Mouse (Mus musculus): ENCODE results near the gene Hydin. TPM values are rescaled to one million over a fixed set of nuclear protein-coding genes. Genes with fewer than 3 reads are reported as not detected.

Hydin gene
- total and polyA plus RNA-seq, 3 experiments = 9.5 to 17.3 (median 9.8) TPM

GRCm38 (mm10) chr8:110619208-110619574 lies 352.4 kb downstream of the Hydin start (continued):
- TF ChIP-seq E2F4 (IDR thresholded peaks at IDR 0.05; ENCODE audit: insufficient replicate concordance, low read depth, low read length) (no peak), KAT2A (IDR thresholded peaks at IDR 0.05; ENCODE audit: insufficient replicate concordance, low read length) (no peak), JUN (IDR thresholded peaks at IDR 0.05; ENCODE audit: insufficient read depth, low read depth, low read length) (no peak), TBP (conservative IDR thresholded peaks at IDR 0.05; ENCODE audit: low read depth, low read length) (peak; percentile 49; the same call in 1 of the 2 replicates), MYC (IDR thresholded peaks at IDR 0.05; ENCODE audit: low read depth, low read length) (peak; percentile 94), ZC3H11A (IDR thresholded peaks at IDR 0.05; ENCODE audit: low read depth, low read length) (no peak), SMC3 (IDR thresholded peaks at IDR 0.05; ENCODE audit: low read depth, low read length) (no peak), ZMIZ1 (IDR thresholded peaks at IDR 0.05; ENCODE audit: low read depth, low read length) (no peak), ZNF384 (IDR thresholded peaks at IDR 0.05; ENCODE audit: low read depth, low read length) (no peak), UBTF (IDR thresholded peaks at IDR 0.05; ENCODE audit: low read depth, low read length) (no peak), GABPA (IDR thresholded peaks at IDR 0.05; ENCODE audit: insufficient replicate concordance, low read depth, low read length) (no peak), SIN3A (IDR thresholded peaks at IDR 0.05; ENCODE audit: low read length) (peak; percentile 15; the same call in 1 of the 2 replicates), CHD2 (IDR thresholded peaks at IDR 0.05; ENCODE audit: low read length) (no peak), CTCF (conservative IDR thresholded peaks at IDR 0.05 in 1 of 2, IDR thresholded peaks at IDR 0.05 in 1 of 2; ENCODE audit: low read depth in 2 of 2, low read length in 2 of 2) (no peak), PAX5 (IDR thresholded peaks at IDR 0.05; ENCODE audit: low read length) (no peak), POLR2AphosphoS2 (IDR thresholded peaks at IDR 0.05; ENCODE audit: low read depth, low read length) (no peak), ETS1 (conservative IDR thresholded peaks at IDR 0.05; ENCODE audit: low read depth, low read length) (no peak), MXI1 (IDR thresholded peaks at IDR 0.05; ENCODE audit: low read depth, low read length) (peak; percentile 78)

GRCm38 (mm10) chr8:110619919-110620318 lies 353.1 kb downstream of the Hydin start:
- peak overlapping the region; percentile 71 to 81 (median 77) for H3K4me3 ChIP-seq (replicated peaks in 1 of 3; ENCODE audit: low read depth in 2 of 3, low read length in 2 of 3, poor library complexity in 1 of 3)
- H3K9me3 ChIP-seq (replicated peaks; ENCODE audit: low read length) = no peaks in the 10 kb centered on the region
- in situ Hi-C loops (cut with MboI; ENCODE audit: low pct_ligation_motif_present, low pct_unique_long_range_greater_than_20kb, low sequenced_read_pairs) (no loop called here), dilution Hi-C loops (cut with MboI; ENCODE audit: extremely low pct_ligation_motif_present, extremely low pct_unique_long_range_greater_than_20kb, low sequenced_read_pairs) (no loop called here)
- no peak overlapping the region for H3K27ac ChIP-seq (ENCODE audit: insufficient read depth, low read depth)
- peak; percentile 39 for DNase-seq (ENCODE audit: extremely low read depth)
- H3K4me2 ChIP-seq (ENCODE audit: insufficient read depth, low read depth, poor library complexity, severe bottlenecking) = peak overlapping the region; percentile 96
- peaks cover 0 to 35% of the 10 kb centered on the region in 2 experiments for H3K36me3 ChIP-seq (replicated peaks in 1 of 2; ENCODE audit: control insufficient read depth in 1 of 2, insufficient read depth in 1 of 2, low read length in 1 of 2)
- TF ChIP-seq EP300 (IDR thresholded peaks at IDR 0.05; ENCODE audit: low read length) = no peak
- no peak for TF ChIP-seq MAZ (IDR thresholded peaks at IDR 0.05; ENCODE audit: low read depth, low read length)
- no peak for TF ChIP-seq NELFE (IDR thresholded peaks at IDR 0.05; ENCODE audit: low read depth, low read length)
- TF ChIP-seq MEF2A (IDR thresholded peaks at IDR 0.05; ENCODE audit: borderline replicate concordance, low read depth, low read length) = no peak
- TF ChIP-seq PAX5 (IDR thresholded peaks at IDR 0.05; ENCODE audit: low read length) = no peak
- TF ChIP-seq ZNF384 (IDR thresholded peaks at IDR 0.05; ENCODE audit: low read depth, low read length) = peak; percentile 97
- TF ChIP-seq ETS1 (conservative IDR thresholded peaks at IDR 0.05; ENCODE audit: low read depth, low read length) = no peak
- peak; percentile 19 to 64; a peak in 2 of 4 replicates for TF ChIP-seq CTCF (conservative IDR thresholded peaks at IDR 0.05 in 1 of 2, IDR thresholded peaks at IDR 0.05 in 1 of 2; ENCODE audit: low read depth in 2 of 2, low read length in 2 of 2)
- peak; percentile 2; the same call in 1 of the 2 replicates for TF ChIP-seq MXI1 (IDR thresholded peaks at IDR 0.05; ENCODE audit: low read depth, low read length)
- no peak for TF ChIP-seq POLR2A (IDR thresholded peaks at IDR 0.05; ENCODE audit: low read depth, low read length)
- TF ChIP-seq SMC3 (IDR thresholded peaks at IDR 0.05; ENCODE audit: low read depth, low read length) = peak; percentile 40
- TF ChIP-seq KAT2A (IDR thresholded peaks at IDR 0.05; ENCODE audit: insufficient replicate concordance, low read length) = no peak
- no peak for TF ChIP-seq NRF1 (IDR thresholded peaks at IDR 0.05; ENCODE audit: low read depth, low read length)
- no peak for TF ChIP-seq UBTF (IDR thresholded peaks at IDR 0.05; ENCODE audit: low read depth, low read length)
- no peak for TF ChIP-seq CHD1 (IDR thresholded peaks at IDR 0.05; ENCODE audit: low read depth, low read length)
- TF ChIP-seq JUN (IDR thresholded peaks at IDR 0.05; ENCODE audit: insufficient read depth, low read depth, low read length) = no peak
- no peak for TF ChIP-seq MYC (IDR thresholded peaks at IDR 0.05; ENCODE audit: low read depth, low read length)
- no peak for TF ChIP-seq TBP (conservative IDR thresholded peaks at IDR 0.05; ENCODE audit: low read depth, low read length)
- TF ChIP-seq IRF4 (IDR thresholded peaks at IDR 0.05; ENCODE audit: low read depth, low read length) = no peak
- TF ChIP-seq HCFC1 (IDR thresholded peaks at IDR 0.05; ENCODE audit: low read depth, low read length) = no peak
- no peak for TF ChIP-seq ZKSCAN1 (IDR thresholded peaks at IDR 0.05; ENCODE audit: borderline replicate concordance, low read depth, low read length)
- no peak for TF ChIP-seq JUND (conservative IDR thresholded peaks at IDR 0.05; ENCODE audit: low read depth, low read length)
- TF ChIP-seq SIN3A (IDR thresholded peaks at IDR 0.05; ENCODE audit: low read length) = 0 out of 2 replicates have a peak, but pooled peaks have one; percentile 49
- TF ChIP-seq USF1 (IDR thresholded peaks at IDR 0.05; ENCODE audit: low read depth, low read length) = 0 out of 2 replicates have a peak, but pooled peaks have one; percentile 7
- peak; percentile 70 for TF ChIP-seq RAD21 (IDR thresholded peaks at IDR 0.05; ENCODE audit: low read depth, low read length)
- no peak for TF ChIP-seq CHD2 (IDR thresholded peaks at IDR 0.05; ENCODE audit: low read length)
- no peak for TF ChIP-seq RCOR1 (conservative IDR thresholded peaks at IDR 0.05; ENCODE audit: low read depth, low read length)
- peaks cover 42% of the 10 kb centered on the region for H3K79me2 ChIP-seq (replicated peaks; ENCODE audit: control insufficient read depth, extremely low read depth, insufficient read depth, poor library complexity, severe bottlenecking)
- H3K9ac ChIP-seq (ENCODE audit: insufficient read depth, low read depth) = no peak overlapping the region; the same call in 1 of the 2 replicates
- peaks cover 4 to 49% of the 10 kb centered on the region in 2 experiments; a peak in 3 of 4 replicates for H3K4me1 ChIP-seq (ENCODE audit: control insufficient read depth in 1 of 2, insufficient read depth in 2 of 2)
- no peaks in the 10 kb centered on the region for H3K27me3 ChIP-seq (replicated peaks)

Measured in CH12.LX (cell line).